Mouse (Mus musculus) yolk sac, embryonic 10.5 days (tissue): ENCODE results near the gene Cd164l2.

Experiments used
- DNase-seq: peaks from one replicate; pipeline ENCODE4 v3.0.0-alpha.2; 2017; ENCODE audit warnings: low spot score

Gene Cd164l2

GRCm38 (mm10) chr4:133257230-133257629 lies 45.3 kb downstream of the Cd164l2 start:
- DNase-seq = peak; percentile 32

- DNase-seq = peak; percentile 31
Measured at GRCm38 (mm10) chr4:133257798-133258408, 46.0 kb downstream of the Cd164l2 start.

GRCm38 (mm10) chr4:133261641-133262374 lies 49.9 kb downstream of the Cd164l2 start:
- DNase-seq = no peak

GRCm38 (mm10) chr4:133262375-133262765 lies 50.4 kb downstream of the Cd164l2 start:
- DNase-seq = no peak

- DNase-seq = no peak
Measured at GRCm38 (mm10) chr4:133262882-133263281, 51.0 kb downstream of the Cd164l2 start, which contains the start of gene Sytl1. Gene Sytl1, minus strand, starts transcription at chr4:133263113.

GRCm38 (mm10) chr4:133263756-133264155 lies 51.8 kb downstream of the Cd164l2 start:
- no peak for DNase-seq

GRCm38 (mm10) chr4:133264559-133264958 lies 52.6 kb downstream of the Cd164l2 start:
- DNase-seq = no peak

- no peak for DNase-seq
Measured at GRCm38 (mm10) chr4:133265297-133265696, 53.4 kb downstream of the Cd164l2 start.

- DNase-seq = no peak
Measured at GRCm38 (mm10) chr4:133265759-133266158, 53.8 kb downstream of the Cd164l2 start.

GRCm38 (mm10) chr4:133266248-133266880 lies 54.4 kb downstream of the Cd164l2 start:
- DNase-seq = no peak

- DNase-seq = no peak
Measured at GRCm38 (mm10) chr4:133268931-133269330, 57.0 kb downstream of the Cd164l2 start.

- DNase-seq = no peak
Measured at GRCm38 (mm10) chr4:133269596-133269995, 57.7 kb downstream of the Cd164l2 start.

- no peak for DNase-seq
Measured at GRCm38 (mm10) chr4:133270929-133271328, 59.0 kb downstream of the Cd164l2 start.
